Mouse (Mus musculus) CD8-positive naive resting alpha-beta T cell, adult 2 months (primary cell): ENCODE measurements around the gene Saal1.
A peak's percentile ranks its signal among the peaks of the same experiment; 100 is the strongest.
"Not testable (repeated sequence)": the region's sequence is repeated elsewhere in the genome, so short reads cannot be mapped to it uniquely, and the experiment has no call there.

Experiments
- DNase-seq, 2 experiments: peaks; one replicate each; pipeline ENCODE4 v3.0.0; 2022; ENCODE audit warnings: low read depth in 2 of 2, low spot score in 2 of 2

Gene Saal1

GRCm38 (mm10) chr7:46696754-46697153 lies 13.7 kb downstream of the Saal1 start:
- no peak for DNase-seq

DNA sequence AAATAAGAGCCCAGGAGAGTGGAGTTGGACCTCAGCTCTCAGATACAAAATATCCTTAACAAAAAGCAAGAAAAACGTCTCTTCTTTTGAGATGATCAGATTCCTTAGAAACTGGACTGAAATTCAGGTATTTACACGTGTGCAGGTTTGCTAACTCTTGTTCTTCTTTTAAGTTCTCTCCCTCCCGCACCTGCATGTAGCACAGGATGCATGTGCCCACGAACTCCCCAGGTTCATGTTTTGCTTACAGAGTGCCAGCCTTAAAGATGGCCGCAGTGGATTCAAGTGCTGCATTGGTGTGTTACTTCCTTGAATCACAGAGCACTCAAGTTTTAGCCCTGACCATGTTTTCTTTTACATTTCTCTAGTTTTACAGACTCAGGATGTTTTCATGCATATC lies 23.7 kb downstream of the Saal1 start:
- DNase-seq: no peak

DNA sequence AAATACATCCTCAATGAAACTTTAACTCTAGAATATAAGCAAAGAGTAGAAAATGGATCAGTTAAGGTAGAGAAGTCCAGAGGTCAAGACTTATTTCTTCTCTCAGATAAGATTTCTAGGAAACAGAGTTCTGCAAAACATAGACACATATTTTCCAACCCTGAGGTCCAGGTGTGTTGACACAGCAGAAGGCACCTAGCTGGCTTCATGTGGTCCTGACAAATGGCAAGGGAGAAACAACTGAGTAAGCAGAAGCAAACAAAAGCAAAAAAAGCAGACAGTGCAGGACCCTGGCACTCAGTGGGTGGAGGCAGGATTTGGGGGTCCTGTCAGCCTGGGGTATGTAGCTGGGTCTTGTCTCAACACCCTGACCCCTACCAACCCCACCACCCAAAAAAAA lies 29.7 kb downstream of the Saal1 start:
- DNase-seq: no peak

DNA sequence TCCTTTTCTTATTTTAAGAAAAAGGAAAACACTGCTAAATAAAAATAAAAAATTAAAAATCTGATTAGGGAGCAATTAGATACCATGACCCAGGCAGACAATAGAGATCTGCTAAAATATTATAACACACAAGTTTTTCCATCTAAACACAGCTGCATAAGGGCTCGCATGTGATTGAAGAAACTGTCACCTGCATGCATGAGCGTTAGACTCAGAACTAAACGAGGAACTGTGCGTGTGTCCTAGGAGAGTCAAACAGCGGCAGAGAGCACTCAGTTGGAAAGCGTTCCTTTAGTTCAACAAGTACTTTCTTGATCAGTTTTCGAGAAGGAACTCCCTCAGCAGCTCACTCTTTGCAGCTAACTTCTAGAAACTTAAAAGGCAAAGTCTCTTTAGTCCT lies 31.4 kb downstream of the Saal1 start:
- DNase-seq: not testable (repeated sequence)

DNA sequence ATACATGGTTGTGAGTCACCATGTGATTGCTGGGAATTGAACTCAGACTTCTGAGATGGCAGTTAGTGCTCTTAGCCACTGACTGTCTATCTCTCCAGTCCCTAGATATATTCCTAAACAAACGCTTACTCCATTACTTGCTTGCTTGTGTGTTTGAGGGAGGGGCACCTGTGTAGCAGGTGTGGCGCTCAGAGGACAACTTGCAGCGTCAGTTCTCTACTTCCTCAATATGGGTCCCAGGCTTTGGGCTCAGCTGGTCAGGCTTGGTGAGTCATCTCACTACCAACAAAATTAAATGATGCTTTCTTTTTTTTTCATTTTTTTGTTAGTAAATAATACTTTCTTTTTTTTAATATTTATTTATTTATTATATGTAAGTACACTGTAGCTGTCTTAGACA lies 32.1 kb downstream of the Saal1 start:
- no peak for DNase-seq

- DNase-seq: no peak
Observed at GRCm38 (mm10) chr7:46676808-46677360, 33.6 kb downstream of the Saal1 start.

DNA sequence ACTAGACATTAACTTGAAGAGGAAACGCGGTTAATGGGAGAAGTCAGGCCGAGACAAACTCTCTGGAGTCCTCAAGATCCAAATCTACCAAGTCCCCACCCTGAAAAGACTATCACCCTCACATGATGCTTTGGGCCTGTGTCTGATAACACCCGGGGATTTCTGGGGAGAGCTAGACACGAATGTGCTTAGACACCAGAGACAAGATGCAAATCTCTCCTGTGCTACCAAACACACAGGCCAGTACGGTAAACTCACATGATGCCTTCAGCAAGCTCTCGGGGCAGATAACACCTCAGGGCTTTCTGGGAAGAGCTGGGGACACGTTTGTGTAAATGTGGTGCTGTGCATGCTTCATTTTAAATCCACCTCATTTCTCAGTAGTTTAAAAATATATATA lies 34.6 kb downstream of the Saal1 start:
- no peak for DNase-seq

- no peak for DNase-seq
Observed at GRCm38 (mm10) chr7:46675061-46675460, 35.4 kb downstream of the Saal1 start.

- DNase-seq: no peak
Observed at GRCm38 (mm10) chr7:46672160-46672672, 38.3 kb downstream of the Saal1 start, which contains the start of gene Tph1. Gene Tph1, minus strand, starts transcription at chr7:46672537.

DNA sequence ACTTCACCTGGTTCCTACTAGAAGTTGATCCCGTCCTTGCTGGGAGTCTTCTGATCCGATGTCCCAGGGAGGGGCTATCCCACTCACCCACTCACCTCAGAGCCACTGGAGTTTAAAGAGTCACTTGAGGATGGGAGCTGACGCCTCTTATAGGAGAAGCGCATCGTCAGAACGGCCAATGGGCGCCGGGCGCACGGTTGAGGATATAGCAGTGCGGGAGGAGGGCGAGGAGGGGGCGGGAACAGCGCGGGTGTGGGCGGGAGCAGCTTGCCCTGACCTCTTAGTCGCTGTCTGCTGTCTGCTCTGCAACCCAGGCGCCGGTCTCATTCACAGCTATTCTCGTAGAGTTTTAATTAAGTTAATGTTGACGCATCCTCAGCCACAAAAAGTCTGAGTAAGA lies 43.2 kb downstream of the Saal1 start:
- DNase-seq: no peak

- no peak for DNase-seq
Observed at GRCm38 (mm10) chr7:46665236-46665635, 45.2 kb downstream of the Saal1 start.

DNA sequence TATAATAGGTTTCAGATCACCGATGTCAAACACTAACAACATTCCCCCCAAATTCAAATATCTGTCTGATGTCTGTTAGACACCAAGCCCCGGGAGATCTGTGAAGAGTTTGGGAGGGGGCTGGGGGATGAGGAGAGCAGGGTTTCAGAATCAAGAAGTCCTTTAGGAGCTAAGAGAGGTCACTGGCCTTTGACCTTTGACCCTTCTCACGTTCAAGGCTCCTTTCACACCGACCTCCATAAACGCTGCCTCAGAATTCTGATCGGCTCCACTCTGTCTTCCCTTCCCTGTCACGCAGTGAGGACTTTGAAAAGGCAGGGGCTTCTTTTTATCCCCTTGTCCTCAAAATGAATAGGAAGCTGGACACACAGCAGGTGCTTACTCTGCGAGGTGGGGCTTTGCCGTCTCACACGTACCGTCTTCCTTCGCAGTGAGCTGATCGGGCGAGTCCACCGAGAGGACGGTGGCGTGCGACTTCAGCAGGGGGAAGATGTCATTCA lies 48.8 kb downstream of the Saal1 start:
- no peak for DNase-seq

- no peak for DNase-seq
Observed at GRCm38 (mm10) chr7:46652279-46652678, 58.2 kb downstream of the Saal1 start.

- not testable (repeated sequence) for DNase-seq
Observed at GRCm38 (mm10) chr7:46650231-46650630, 60.2 kb downstream of the Saal1 start.

GRCm38 (mm10) chr7:46648431-46649140 lies 61.9 kb downstream of the Saal1 start:
- DNase-seq: no peak

DNA sequence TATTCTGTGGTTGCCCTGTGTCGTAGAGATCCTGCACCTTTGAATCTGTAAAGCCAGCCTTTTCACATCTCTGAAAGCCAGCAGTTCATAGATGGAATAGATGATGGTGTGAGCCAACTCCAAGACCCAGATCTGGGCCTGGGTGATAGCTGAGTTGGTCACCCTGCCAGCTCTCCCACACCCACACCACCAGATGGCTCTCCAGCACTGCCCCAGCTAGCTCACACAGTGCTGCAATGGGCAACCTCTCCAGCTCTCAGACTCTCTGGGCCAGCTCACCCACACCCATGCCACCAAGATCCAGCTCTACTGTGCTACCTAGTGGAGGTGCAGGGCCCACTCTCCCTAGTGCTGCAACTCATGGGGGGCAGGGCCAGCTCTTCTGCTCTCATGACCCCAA lies 67.3 kb downstream of the Saal1 start:
- DNase-seq: no peak

DNA sequence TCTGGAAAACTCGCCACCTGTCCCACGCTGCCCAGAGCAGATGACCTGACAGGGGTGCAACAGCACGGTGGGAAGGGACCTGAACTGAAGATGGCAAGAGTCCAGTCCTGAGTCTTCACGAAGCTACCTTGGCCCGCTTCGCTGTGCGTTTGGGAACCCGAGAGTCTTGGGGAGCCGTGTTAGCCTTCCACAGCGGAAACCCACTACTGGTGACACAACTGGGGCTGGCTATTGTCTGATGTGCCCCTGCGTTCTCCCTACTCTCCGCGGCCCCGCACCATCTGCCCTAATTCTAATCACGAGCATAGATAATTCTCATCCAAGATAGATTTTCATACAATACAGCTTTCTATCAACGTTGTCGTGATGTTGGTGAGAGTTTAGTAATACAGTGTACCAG lies 70.4 kb downstream of the Saal1 start:
- no peak for DNase-seq

GRCm38 (mm10) chr7:46639692-46640031 lies 70.8 kb downstream of the Saal1 start, which contains the start of gene Sergef:
Gene Sergef, minus strand, starts transcription at chr7:46639807.
- DNase-seq: peak; percentile 70 to 72

- no peak for DNase-seq
Observed at GRCm38 (mm10) chr7:46638889-46639691, 71.4 kb downstream of the Saal1 start.
